Mouse (Mus musculus) left cerebral cortex, postnatal 10 days (tissue): Measurements from ENCODE around the gene Kdm8. TPM values are rescaled to one million over a fixed set of nuclear protein-coding genes. Genes with fewer than 3 reads are reported as not detected.

Experiments
- DNase-seq, 2 experiments: peaks; one replicate each; pipeline ENCODE4 v3.0.0; 2021 to 2022; ENCODE audit warnings: low spot score in 2 of 2, mixed read lengths in 1 of 2; ENCODE audit errors: extremely low spot score in 1 of 2
- intact Hi-C: fragments of 180-260 bp; cut with DNase I; formaldehyde crosslinking; loops from one replicate; pipeline ENCODE4 v1.15.1; 2025
- total RNA-seq, 2 experiments: library from RNA; stranded (reverse); gene quantifications; 2 replicates each; pipeline ENCODE4 v1.2.3; 2021

Gene Kdm8
- total RNA-seq, 2 experiments from 2014 or later: 3.4 to 4.1 TPM

DNA sequence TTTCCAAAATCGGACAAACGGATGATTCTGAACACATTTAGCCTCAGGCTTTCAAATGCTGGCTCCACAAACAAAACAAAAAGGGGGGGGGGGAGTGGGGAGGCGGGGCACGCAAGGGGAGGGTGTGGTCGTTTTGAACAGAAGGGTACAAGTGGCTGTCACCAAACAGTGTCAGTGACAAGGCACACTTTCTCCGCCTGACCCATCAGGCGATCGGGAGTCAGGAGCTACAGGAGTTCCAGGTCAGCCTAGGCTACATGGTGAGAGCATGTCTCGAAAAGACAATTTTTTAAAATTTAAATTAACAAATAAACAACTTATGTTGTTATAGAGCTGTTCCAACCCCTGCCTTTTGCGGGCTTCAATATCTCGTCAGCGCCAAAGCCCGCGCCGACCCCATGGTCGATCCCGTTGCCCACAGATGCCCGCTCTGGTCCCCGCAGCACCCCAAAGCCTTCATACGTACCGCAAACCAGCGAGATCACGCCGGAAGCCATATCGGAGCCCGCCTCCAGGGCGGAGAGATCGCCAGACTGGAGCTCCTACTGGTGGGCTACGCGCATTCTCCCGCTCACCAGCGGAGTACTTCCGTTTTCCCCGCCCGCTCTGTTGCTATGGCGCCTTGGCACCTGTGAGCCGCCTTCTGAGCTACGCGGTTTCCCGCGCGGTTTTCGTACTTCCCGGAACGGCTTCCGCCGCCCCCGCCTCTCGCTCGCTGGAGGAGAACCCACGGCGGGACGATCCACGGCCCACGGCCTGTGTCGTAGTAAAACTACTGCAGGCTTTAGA, 46.7 kb downstream of the Kdm8 start, which contains the start of gene Nsmce1:
Gene Nsmce1 (minus strand): TSS at position 650 of the 789 bp plus-strand sequence.
- intact Hi-C loops: loop anchor here (5.0 kb wide), 1 partner anchor 61 kb away; the partner anchor contains the start of gene Il4ra
- peak; percentile 96 to 97 for DNase-seq

GRCm38 (mm10) chr7:125491760-125492159, 47.3 kb downstream of the Kdm8 start:
- intact Hi-C loops: loop anchor here (5.0 kb wide), 1 partner anchor 61 kb away; the partner anchor contains the start of gene Il4ra
- DNase-seq: no peak

- intact Hi-C loops: loop anchor here (5.0 kb wide), 1 partner anchor 60 kb away; the partner anchor contains the start of gene Il4ra
- DNase-seq: no peak
Measured at GRCm38 (mm10) chr7:125492551-125492950, 48.1 kb downstream of the Kdm8 start.

- intact Hi-C loops: no loop called here
- DNase-seq: no peak
Measured at GRCm38 (mm10) chr7:125495864-125496440, 51.5 kb downstream of the Kdm8 start.

GRCm38 (mm10) chr7:125499927-125500868, 55.7 kb downstream of the Kdm8 start:
- intact Hi-C loops: no loop called here
- DNase-seq: no peak

DNA sequence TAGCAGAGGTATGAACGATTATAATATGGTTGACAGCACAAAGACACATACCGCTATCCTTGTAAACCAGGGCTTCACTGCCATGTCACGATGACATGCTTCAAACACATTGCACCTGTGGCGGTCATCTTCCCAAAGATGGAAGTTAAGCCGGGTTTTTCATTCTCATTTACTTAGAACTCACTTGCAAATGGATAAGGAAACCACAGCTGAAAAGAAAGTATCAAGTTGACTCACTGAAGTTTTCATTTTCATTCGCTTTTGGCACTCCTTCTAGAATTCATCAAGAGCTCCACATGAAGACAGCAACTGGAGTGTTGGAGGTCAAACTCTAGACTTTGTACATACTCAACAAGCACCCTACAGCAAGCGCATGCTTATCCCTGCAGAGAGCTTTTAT, 56.4 kb downstream of the Kdm8 start:
- intact Hi-C loops: no loop called here
- no peak for DNase-seq

DNA sequence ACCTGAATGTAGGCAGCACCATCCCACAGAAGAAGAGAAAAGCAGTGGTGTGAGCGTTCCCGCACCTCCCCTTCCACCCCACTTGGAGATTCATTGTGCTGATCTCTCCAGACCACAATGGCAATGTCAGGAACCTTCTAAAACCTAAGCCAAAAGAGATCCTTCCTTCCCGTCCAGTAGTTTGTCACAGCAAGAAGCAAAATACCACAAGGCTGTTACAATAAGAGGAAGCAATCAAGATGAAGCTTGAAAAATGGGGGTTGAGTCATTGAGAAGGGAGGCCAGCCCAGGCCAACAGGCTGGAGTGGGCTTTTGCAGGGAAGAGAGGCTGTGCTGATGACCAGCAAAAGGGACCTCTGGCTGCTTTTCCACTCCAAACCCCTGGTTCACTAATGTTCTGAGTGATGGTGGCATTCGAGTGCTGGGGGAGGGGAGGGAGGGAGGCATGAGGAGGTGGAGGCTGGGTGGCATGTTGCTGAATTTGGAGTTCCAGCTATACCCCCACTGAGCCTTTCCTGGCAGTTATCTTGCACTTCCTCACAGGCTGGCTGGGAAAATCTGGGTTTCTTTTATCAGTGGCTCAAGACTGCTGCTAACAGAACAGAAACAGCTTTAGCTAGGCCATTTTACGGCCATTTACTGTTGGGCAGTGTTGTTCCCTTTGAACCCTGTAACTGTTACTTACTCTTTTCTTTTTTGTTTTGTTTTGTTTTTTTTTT, 59.1 kb downstream of the Kdm8 start:
- intact Hi-C loops: no loop called here
- DNase-seq: no peak

DNA sequence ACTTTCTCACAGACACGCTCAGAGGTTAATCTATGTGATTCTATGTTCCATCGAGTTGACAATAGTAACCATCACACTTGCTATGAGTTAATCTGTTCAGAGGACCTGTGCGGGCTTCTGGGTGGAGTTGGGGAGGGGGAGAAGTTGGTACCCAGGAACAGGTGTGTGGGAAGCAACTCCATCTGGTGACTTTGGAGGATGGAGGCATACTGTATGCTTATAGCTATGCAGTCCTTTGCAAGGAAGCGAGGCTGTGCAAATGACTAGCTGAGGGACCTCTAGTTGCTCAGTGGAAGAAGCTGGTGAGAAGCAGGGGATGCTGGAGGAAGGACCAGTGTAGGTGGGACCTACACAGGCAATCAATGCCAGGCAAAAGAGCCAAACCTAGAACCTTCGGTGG, 60.1 kb downstream of the Kdm8 start:
- DNase-seq: no peak
- intact Hi-C loops: no loop called here

GRCm38 (mm10) chr7:125505568-125505967, 61.1 kb downstream of the Kdm8 start:
- intact Hi-C loops: no loop called here

DNA sequence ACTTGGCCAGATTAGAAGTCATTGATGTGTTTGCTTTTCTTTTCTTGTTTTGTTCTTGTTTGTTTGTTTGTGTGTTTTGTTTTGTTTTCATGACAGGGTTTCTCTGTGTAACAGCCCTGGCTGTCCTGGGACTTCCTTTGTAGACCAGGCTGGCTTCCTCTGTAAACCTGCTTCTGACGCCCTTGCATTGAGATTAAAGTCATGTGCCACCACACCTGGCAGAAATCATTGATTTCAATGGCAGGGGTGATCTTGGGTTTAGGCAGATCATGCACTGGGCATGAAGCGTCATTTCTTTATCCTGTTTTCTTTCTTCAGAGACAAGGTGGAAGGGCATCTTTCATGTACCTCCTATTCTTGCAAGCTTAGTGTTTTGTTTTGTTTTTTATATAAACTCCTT, 62.8 kb downstream of the Kdm8 start:
- no peak for DNase-seq
- intact Hi-C loops: no loop called here

More at GRCm38 (mm10) chr7:125505568-125505967, 61.1 kb downstream of the Kdm8 start:
- no peak for DNase-seq

DNA sequence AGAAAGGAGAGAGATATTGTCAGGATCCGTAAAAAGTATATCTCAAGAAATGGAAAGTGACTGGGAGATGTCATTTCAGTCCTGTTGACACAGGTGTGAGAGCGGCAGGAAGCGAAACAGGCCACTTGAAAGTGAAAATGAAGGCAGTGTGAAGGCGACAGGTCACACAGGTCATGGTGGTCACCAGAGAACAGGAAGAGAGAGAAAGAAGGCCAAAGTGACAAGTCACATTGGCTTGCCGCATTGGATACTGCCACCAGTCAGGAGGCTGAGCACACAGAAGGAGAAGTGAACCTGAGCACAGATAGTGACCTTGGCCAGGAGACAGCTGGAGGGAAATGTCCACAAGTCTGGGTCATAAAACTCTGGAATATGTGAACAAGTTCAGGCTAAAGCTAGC, 67.0 kb downstream of the Kdm8 start:
- no peak for DNase-seq
- intact Hi-C loops: no loop called here

DNA sequence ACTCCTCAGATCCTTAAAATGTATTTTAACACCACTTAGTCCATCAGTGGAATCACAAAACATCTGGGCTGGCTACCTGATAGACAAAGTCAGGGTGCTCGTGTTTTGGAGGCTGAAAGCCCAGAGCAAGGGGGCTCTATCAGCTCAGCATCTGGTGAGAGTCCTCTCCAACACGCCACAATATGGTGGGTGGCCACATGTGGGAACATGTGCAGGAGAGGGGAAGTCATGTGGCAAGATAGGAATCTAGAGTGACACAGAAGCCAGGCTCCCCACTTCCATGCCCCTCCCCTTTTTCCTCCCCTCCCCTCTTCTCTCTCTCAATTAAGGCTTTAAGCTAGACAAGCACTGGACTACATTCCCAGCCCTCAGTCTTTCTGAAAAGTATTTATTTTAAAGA, 67.4 kb downstream of the Kdm8 start:
- intact Hi-C loops: no loop called here
- DNase-seq: no peak

Other genes with a start within 250 kb of the Kdm8 start
- gene Nsmce1, start 46.9 kb downstream of the Kdm8 start, total RNA-seq: 10 to 100 TPM; 21.4 to 23.3 TPM
- 1 to 10 TPM; 5.9 TPM for gene Il4ra, start 107.4 kb downstream of the Kdm8 start, total RNA-seq
- gene Il21r, start 158.8 kb downstream of the Kdm8 start, total RNA-seq: 1 to 10 TPM in 1 of 2 experiments, under 1 TPM in 1; 0.90 to 1.0 TPM